In the genomic region with DNA sequence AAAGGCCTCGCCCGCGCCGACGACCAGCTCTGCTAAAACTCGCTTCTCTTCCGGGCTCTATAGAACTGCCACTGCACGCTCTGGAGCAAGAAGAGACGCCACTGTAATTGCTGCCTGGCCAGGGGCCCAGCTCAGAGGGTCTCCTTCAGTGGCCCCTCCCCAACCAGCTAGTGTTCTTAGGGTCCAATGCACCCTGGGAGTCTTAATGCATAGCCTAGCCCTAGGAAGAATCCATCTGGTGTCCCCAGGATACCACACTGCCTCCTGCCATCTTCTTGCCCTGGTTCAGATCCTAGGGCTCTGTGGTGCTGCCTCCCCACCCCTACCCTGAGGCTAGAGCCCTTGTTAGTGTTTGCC, we compare ENCODE assay signal across 8 mouse cellular contexts. TPM values are rescaled to one million over a fixed set of nuclear protein-coding genes. Genes with fewer than 3 reads are reported as not detected.
DNase-seq lines count a peak whose midpoint lies in the region; ATAC-seq and TF ChIP-seq lines count a peak whose summit lies in the region.

No protein-coding gene starts in this region.

- no peaks in the 10 kb centered on the region for H3K4me1 ChIP-seq in kidney, postnatal 0 days (replicated peaks; ENCODE audit: insufficient read depth, low read length)
- peaks cover 11% of the 10 kb centered on the region for H3K4me1 ChIP-seq in embryonic facial prominence, embryonic 13.5 days
- 0 out of 2 replicates have a peak, but pooled peaks cover 3% of the 10 kb centered on the region for H3K4me1 ChIP-seq in hindbrain, embryonic 16.5 days (ENCODE audit: control insufficient read depth, insufficient read depth, low read depth, low read length)
- H3K4me1 ChIP-seq in midbrain, embryonic 14.5 days (ENCODE audit: control insufficient read depth, insufficient read depth, low read length): no peaks in the 10 kb centered on the region

- ATAC-seq in kidney, postnatal 0 days (replicated peaks; ENCODE audit: low FRiP score, low read depth): 0 out of 2 replicates have a peak, but pooled peaks have one; percentile 24
- peak; percentile 21; the same call in 1 of the 2 replicates for ATAC-seq in embryonic facial prominence, embryonic 13.5 days (ENCODE audit: insufficient number of reproducible peaks, insufficient read depth, low FRiP score, low TSS enrichment, low read depth)
- peak; percentile 68 for ATAC-seq in hindbrain, embryonic 16.5 days
- peak; percentile 59 for ATAC-seq in midbrain, embryonic 14.5 days (ENCODE audit: low FRiP score, low TSS enrichment)

- no peak for DNase-seq in kidney, postnatal 0 days (ENCODE audit: low spot score)
- DNase-seq in kidney, adult 8-10 months: no peak
- DNase-seq in midbrain, embryonic 14.5 days: no peak
- DNase-seq in natural killer cell, adult 2 months (ENCODE audit: low spot score in 2 of 2): no peak
- DNase-seq in embryo, embryonic 9.5 days (ENCODE audit: extremely low spot score): no peak
- DNase-seq in adrenal gland, postnatal 4 days (ENCODE audit: low spot score in 2 of 2): no peak

- H3K4me3 ChIP-seq in kidney, postnatal 0 days (replicated peaks; ENCODE audit: low read depth, low read length): peak overlapping the region; percentile 43
- H3K4me3 ChIP-seq in embryonic facial prominence, embryonic 13.5 days: peak overlapping the region; percentile 54
- peak overlapping the region; percentile 47 for H3K4me3 ChIP-seq in hindbrain, embryonic 16.5 days (ENCODE audit: low read length)
- H3K4me3 ChIP-seq in midbrain, embryonic 14.5 days (replicated peaks; ENCODE audit: low read depth, low read length): peak overlapping the region; percentile 41

- peak overlapping the region; percentile 15; the same call in 1 of the 2 replicates for H3K9ac ChIP-seq in kidney, postnatal 0 days (ENCODE audit: low read depth, low read length)
- peak overlapping the region; percentile 73 for H3K9ac ChIP-seq in embryonic facial prominence, embryonic 13.5 days
- H3K9ac ChIP-seq in hindbrain, embryonic 16.5 days (ENCODE audit: low read depth, low read length): peak overlapping the region; percentile 62
- H3K9ac ChIP-seq in midbrain, embryonic 14.5 days (replicated peaks; ENCODE audit: low read length): peak overlapping the region; percentile 57

- peak overlapping the region; percentile 65 for H3K4me2 ChIP-seq in kidney, postnatal 0 days (ENCODE audit: low read length)
- peak overlapping the region; percentile 82 for H3K4me2 ChIP-seq in embryonic facial prominence, embryonic 13.5 days
- peak overlapping the region; percentile 69 for H3K4me2 ChIP-seq in hindbrain, embryonic 16.5 days (ENCODE audit: low read length)
- H3K4me2 ChIP-seq in midbrain, embryonic 14.5 days (ENCODE audit: low read length): peak overlapping the region; percentile 70

- no peak overlapping the region for H3K27ac ChIP-seq in kidney, postnatal 0 days
- H3K27ac ChIP-seq in embryonic facial prominence, embryonic 13.5 days: no peak overlapping the region
- H3K27ac ChIP-seq in hindbrain, embryonic 16.5 days (ENCODE audit: low read depth, low read length): no peak overlapping the region
- H3K27ac ChIP-seq in midbrain, embryonic 14.5 days (replicated peaks; ENCODE audit: low read depth, low read length): no peak overlapping the region

- no peaks in the 10 kb centered on the region for H3K27me3 ChIP-seq in kidney, postnatal 0 days (ENCODE audit: insufficient read depth, low read length)
- no peaks in the 10 kb centered on the region for H3K27me3 ChIP-seq in embryonic facial prominence, embryonic 13.5 days
- no peaks in the 10 kb centered on the region for H3K27me3 ChIP-seq in hindbrain, embryonic 16.5 days (replicated peaks; ENCODE audit: control insufficient read depth, insufficient read depth, low read length)
- no peaks in the 10 kb centered on the region for H3K27me3 ChIP-seq in midbrain, embryonic 14.5 days (ENCODE audit: control insufficient read depth, insufficient read depth, low read length)

- H3K9me3 ChIP-seq in kidney, postnatal 0 days (replicated peaks; ENCODE audit: low read length): no peaks in the 10 kb centered on the region
- no peaks in the 10 kb centered on the region for H3K9me3 ChIP-seq in embryonic facial prominence, embryonic 13.5 days
- H3K9me3 ChIP-seq in hindbrain, embryonic 16.5 days (ENCODE audit: control insufficient read depth, low read length): no peaks in the 10 kb centered on the region
- H3K9me3 ChIP-seq in midbrain, embryonic 14.5 days (ENCODE audit: control insufficient read depth, low read length): no peaks in the 10 kb centered on the region

- peaks cover 2% of the 10 kb centered on the region; the same call in 1 of the 2 replicates for H3K36me3 ChIP-seq in kidney, postnatal 0 days (ENCODE audit: insufficient read depth, low read length)
- H3K36me3 ChIP-seq in embryonic facial prominence, embryonic 13.5 days: peaks cover 29% of the 10 kb centered on the region
- peaks cover 18% of the 10 kb centered on the region for H3K36me3 ChIP-seq in hindbrain, embryonic 16.5 days (ENCODE audit: control insufficient read depth, insufficient read depth, low read length)
- peaks cover 27% of the 10 kb centered on the region for H3K36me3 ChIP-seq in midbrain, embryonic 14.5 days (ENCODE audit: control insufficient read depth, insufficient read depth, low read length)

- TF ChIP-seq CTCF in kidney, postnatal 0 days (IDR thresholded peaks at IDR 0.05; ENCODE audit: low read depth): no peak

- WGBS in kidney, postnatal 0 days: 9% methylated on average over 9 of the region's 9 CpGs
- WGBS in embryonic facial prominence, embryonic 13.5 days: 10% methylated on average over 9 of the region's 9 CpGs
- WGBS in hindbrain, embryonic 16.5 days: 12% methylated on average over 9 of the region's 9 CpGs
- WGBS in midbrain, embryonic 14.5 days: 14% methylated on average over 9 of the region's 9 CpGs

RNA-seq across cellular contexts. Expression of gene Exoc3, which starts 41.5 kb away (rescaled TPM):
- 59.2 and 61.2 TPM in 2 replicates for polyA plus RNA-seq in kidney, postnatal 0 days (2015; fragmentation: Nextera tagmentation; extraction: Ambion mirVana)
- polyA plus RNA-seq in embryonic facial prominence, embryonic 13.5 days (2015; fragmentation: Nextera tagmentation; extraction: Ambion mirVana): 76.9 and 91.6 TPM in 2 replicates
- 117 and 118 TPM in 2 replicates for polyA plus RNA-seq in hindbrain, embryonic 16.5 days (2015; fragmentation: Nextera tagmentation; extraction: Ambion mirVana)
- polyA plus RNA-seq in midbrain, embryonic 14.5 days (2014; fragmentation: Nextera tagmentation; extraction: Ambion mirVana): 125 and 145 TPM in 2 replicates
- total RNA-seq in adrenal gland, postnatal 4 days (2021): 10 to 100 TPM; 57.6 to 62.6 TPM

RNA-seq across cellular contexts. Expression of gene Slc9a3, which starts 45.8 kb away (rescaled TPM):
- polyA plus RNA-seq in kidney, postnatal 0 days (2015; fragmentation: Nextera tagmentation; extraction: Ambion mirVana): 10.3 and 10.8 TPM in 2 replicates
- not detected in 2 replicates for polyA plus RNA-seq in embryonic facial prominence, embryonic 13.5 days (2015; fragmentation: Nextera tagmentation; extraction: Ambion mirVana)
- 0.20 and 0.64 TPM in 2 replicates for polyA plus RNA-seq in hindbrain, embryonic 16.5 days (2015; fragmentation: Nextera tagmentation; extraction: Ambion mirVana)
- polyA plus RNA-seq in midbrain, embryonic 14.5 days (2014; fragmentation: Nextera tagmentation; extraction: Ambion mirVana): 0.17 and 0.36 TPM in 2 replicates
- total RNA-seq in adrenal gland, postnatal 4 days (2021): 1 to 10 TPM in 1 of 2 experiments, under 1 TPM in 1; 0.42 to 3.2 TPM

Comparison
In these comparisons a context has a peak if more than half of its experiments do, and no peak if none do; other contexts are left out.
1. H3K9ac ChIP-seq: peak in every context shown above with its lines; median percentile 73 in embryonic facial prominence, embryonic 13.5 days; 62 in hindbrain, embryonic 16.5 days; 57 in midbrain, embryonic 14.5 days; 15 in kidney, postnatal 0 days.